Mouse (Mus musculus) myocyte (in vitro differentiated cells): ENCODE data around the gene Gfi1. TPM values are rescaled to one million over a fixed set of nuclear protein-coding genes. Genes with fewer than 3 reads are reported as not detected.

Source experiments
- H3K27me3 ChIP-seq: one replicate; pipeline ENCODE4 v1.6.1; 2011; ENCODE audit not compliant: control insufficient read depth, insufficient read depth, insufficient read length
- H3K36me3 ChIP-seq: one replicate; pipeline ENCODE4 v1.6.1; 2011; ENCODE audit not compliant: control insufficient read depth, insufficient read depth
- H3K4me2 ChIP-seq: one replicate; pipeline ENCODE4 v1.6.1; 2011; ENCODE audit warnings: low read depth, control low read depth
- H3K4me3 ChIP-seq: one replicate; pipeline ENCODE4 v1.5.1; 2011; ENCODE audit warnings: mild to moderate bottlenecking, control low read depth, moderate library complexity
- H3K79me2 ChIP-seq: one replicate; pipeline ENCODE4 v1.6.1; 2011; ENCODE audit not compliant: control insufficient read depth, insufficient read depth
- H3ac ChIP-seq: one replicate; pipeline ENCODE4 v1.6.1; 2011; ENCODE audit not compliant: control insufficient read depth, insufficient read length
- CEBPB ChIP-seq: IDR thresholded peaks from 2 replicates; pipeline ENCODE4 v1.6.1; 2011; ENCODE audit warnings: mild to moderate bottlenecking, moderate library complexity; ENCODE audit not compliant: poor library complexity, insufficient read depth, severe bottlenecking
- E2F4 ChIP-seq: IDR thresholded peaks from one replicate; pipeline ENCODE4 v1.6.1; 2011; ENCODE audit warnings: mild to moderate bottlenecking, control low read depth, moderate library complexity; ENCODE audit not compliant: insufficient read depth
- MAX ChIP-seq: IDR thresholded peaks from one replicate; pipeline ENCODE4 v1.6.1; 2011; ENCODE audit warnings: low read depth, mild to moderate bottlenecking, control low read depth
- MYOD1 ChIP-seq, 3 experiments: IDR thresholded peaks; one replicate each; pipeline ENCODE4 v1.6.1; 2011; ENCODE audit warnings: control low read depth in 2 of 3, low read depth in 2 of 3, mild to moderate bottlenecking in 2 of 3, moderate library complexity in 1 of 3; ENCODE audit not compliant: insufficient read length in 2 of 3, control insufficient read depth in 1 of 3
- MYOG ChIP-seq, 3 experiments: IDR thresholded peaks; one replicate each; pipeline ENCODE4 v1.6.1; 2011; ENCODE audit warnings: control low read depth in 2 of 3, low read depth in 2 of 3, mild to moderate bottlenecking in 2 of 3; ENCODE audit not compliant: insufficient read length in 2 of 3, control insufficient read depth in 1 of 3, insufficient read depth in 1 of 3
- POLR2A ChIP-seq: IDR thresholded peaks from one replicate; pipeline ENCODE4 v1.6.1; 2011; ENCODE audit warnings: low read depth, mild to moderate bottlenecking, control low read depth, moderate library complexity; ENCODE audit not compliant: insufficient read length
- POLR2AphosphoS2 ChIP-seq: IDR thresholded peaks from one replicate; pipeline ENCODE4 v1.6.1; 2011; ENCODE audit warnings: low read depth, control low read depth; ENCODE audit not compliant: insufficient read length
- REST ChIP-seq: IDR thresholded peaks from one replicate; pipeline ENCODE4 v1.6.1; 2011; ENCODE audit warnings: mild to moderate bottlenecking, control low read depth, moderate library complexity; ENCODE audit not compliant: insufficient read depth, insufficient read length
- SRF ChIP-seq: IDR thresholded peaks from one replicate; pipeline ENCODE4 v1.6.1; 2011; ENCODE audit warnings: low read depth; ENCODE audit not compliant: control insufficient read depth, insufficient read length
- TCF12 ChIP-seq: IDR thresholded peaks from one replicate; pipeline ENCODE4 v1.6.1; 2011; ENCODE audit warnings: mild to moderate bottlenecking, control low read depth; ENCODE audit not compliant: poor library complexity, insufficient read depth, severe bottlenecking
- TCF3 ChIP-seq: IDR thresholded peaks from one replicate; pipeline ENCODE4 v1.6.1; 2011; ENCODE audit warnings: low read depth, control low read depth; ENCODE audit not compliant: insufficient read length
- USF1 ChIP-seq: IDR thresholded peaks from one replicate; pipeline ENCODE4 v1.6.1; 2011; ENCODE audit warnings: low read depth, mild to moderate bottlenecking, control low read depth, moderate library complexity
- polyA plus RNA-seq: library from polyadenylated mRNA; unstranded; fragments of >200 nt; fragmentation: generic; extraction: Trizol; gene quantifications from one replicate; pipeline ENCODE4 v1.2.1, GENCODE M21; 2012; ENCODE audit warnings: missing spikeins

Gfi1 gene
- polyA plus RNA-seq, 1 experiment: 0.78 TPM

DNA sequence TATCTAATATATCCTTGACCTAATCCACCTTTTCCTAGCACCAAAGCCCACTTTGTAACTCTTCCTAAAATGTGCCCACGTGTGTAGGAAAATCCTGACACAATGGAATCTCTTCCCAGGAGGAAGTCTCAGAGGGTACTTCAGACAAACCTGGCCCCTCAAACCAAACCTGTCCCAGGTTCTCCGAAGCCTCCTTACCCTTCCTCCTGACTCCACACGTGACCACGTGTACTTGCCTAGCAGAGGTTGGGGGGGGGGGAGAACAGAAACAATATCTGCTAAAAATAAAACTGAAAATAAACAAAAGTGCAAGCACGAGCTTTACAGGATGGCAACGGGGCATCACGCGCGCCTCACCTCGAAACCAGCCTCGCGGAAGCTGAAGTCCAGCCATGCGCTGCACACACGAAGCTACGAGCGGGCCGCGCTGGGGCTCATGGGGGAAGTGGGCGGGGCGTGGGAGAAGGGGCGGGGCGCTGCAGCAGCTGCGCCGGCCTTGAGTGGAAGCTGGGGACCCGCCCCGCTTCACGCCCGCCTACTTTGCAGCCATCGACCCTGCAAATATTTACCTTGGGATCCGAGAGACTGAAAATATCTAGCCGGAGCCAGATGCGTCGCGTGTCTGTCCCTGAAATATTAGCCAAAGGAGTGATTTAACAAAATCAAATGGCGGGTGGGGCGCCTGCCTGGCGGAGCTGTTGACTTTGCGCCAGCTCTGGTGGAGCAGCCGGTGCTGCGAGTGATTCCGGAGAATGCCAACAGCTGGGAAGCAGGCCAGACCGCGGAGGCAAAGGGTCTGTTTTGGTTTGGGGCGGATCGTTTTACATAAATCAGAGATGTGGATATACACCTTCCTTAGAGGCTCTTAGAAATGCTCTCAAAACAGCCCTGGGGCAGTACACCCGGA is 38.0 kb downstream of the Gfi1 start:
- peak overlapping the region; percentile 28 for H3K4me3 ChIP-seq
- H3K4me2 ChIP-seq: peak overlapping the region; percentile 78
- H3K27me3 ChIP-seq: no peaks in the 10 kb centered on the region
- H3ac ChIP-seq: no peak overlapping the region
- H3K79me2 ChIP-seq: no peaks in the 10 kb centered on the region
- TF ChIP-seq POLR2A (peak; percentile 64), POLR2AphosphoS2 (no peak), TCF3 (no peak), SRF (no peak), MAX (peak; percentile 77), USF1 (no peak), TCF12 (no peak), E2F4 (no peak), MYOD1 (IDR thresholded peaks at IDR 0.05; ENCODE audit: control insufficient read depth in 1 of 3, insufficient read length in 2 of 3, low read depth in 2 of 3) (peak in 2 of 3 experiments; percentile 21 to 87), CEBPB (no peak), REST (no peak), MYOG (IDR thresholded peaks at IDR 0.05; ENCODE audit: control insufficient read depth in 1 of 3, insufficient read depth in 1 of 3, insufficient read length in 2 of 3, low read depth in 2 of 3) (peak; percentile 22 to 71 (median 31))
- no peaks in the 10 kb centered on the region for H3K36me3 ChIP-seq

DNA sequence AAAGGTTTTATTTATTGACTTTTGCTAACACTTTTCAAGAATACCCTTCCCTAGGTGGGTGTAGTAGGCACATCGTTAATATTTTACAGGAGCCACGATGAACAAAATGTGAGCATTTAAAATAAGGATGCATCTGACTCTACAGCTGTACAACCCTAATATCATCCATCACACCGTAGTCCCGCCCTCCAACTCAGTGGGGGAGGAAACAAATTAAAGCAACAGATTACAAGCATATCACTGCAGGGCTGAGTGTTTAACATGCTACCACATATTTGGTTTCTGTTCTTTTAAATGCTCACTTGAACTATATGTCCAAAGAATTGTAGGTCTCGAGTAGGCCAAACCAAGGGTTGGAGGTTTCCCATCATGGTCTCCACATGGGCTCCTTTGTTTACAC is 38.7 kb downstream of the Gfi1 start:
- peak overlapping the region; percentile 78 for H3K4me2 ChIP-seq
- no peaks in the 10 kb centered on the region for H3K27me3 ChIP-seq
- TF ChIP-seq TCF12 (no peak), MYOG (IDR thresholded peaks at IDR 0.05; ENCODE audit: control insufficient read depth in 1 of 3, insufficient read depth in 1 of 3, insufficient read length in 2 of 3, low read depth in 2 of 3) (no peak), TCF3 (no peak), MYOD1 (IDR thresholded peaks at IDR 0.05; ENCODE audit: control insufficient read depth in 1 of 3, insufficient read length in 2 of 3, low read depth in 2 of 3) (no peak)
- no peak overlapping the region for H3K4me3 ChIP-seq
- H3K36me3 ChIP-seq: no peaks in the 10 kb centered on the region
- no peaks in the 10 kb centered on the region for H3K79me2 ChIP-seq
- H3ac ChIP-seq: no peak overlapping the region

DNA sequence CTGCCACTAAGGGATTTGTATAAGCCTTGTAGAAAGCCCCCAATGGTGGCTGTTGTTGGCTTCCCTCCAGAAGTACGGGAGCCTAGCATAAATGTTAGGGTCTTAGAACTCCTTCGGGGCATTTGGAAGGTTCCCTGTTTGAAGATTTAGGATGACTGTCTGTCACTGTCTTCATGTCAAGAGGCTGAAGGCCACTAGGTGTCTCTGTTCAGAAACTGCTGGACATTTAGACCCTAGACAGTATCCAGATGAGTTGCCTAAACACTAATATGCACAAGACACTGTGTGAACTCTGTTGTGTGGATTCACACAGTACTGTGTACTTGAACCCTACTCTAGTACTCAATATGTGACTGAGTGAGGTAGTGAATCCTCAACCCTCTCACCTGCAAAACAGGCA is 41.5 kb downstream of the Gfi1 start:
- Histone ChIP-seq H3ac (no peak overlapping the region), H3K36me3 (no peaks in the 10 kb centered on the region), H3K79me2 (no peaks in the 10 kb centered on the region), H3K4me2 (no peak overlapping the region), H3K4me3 (no peak overlapping the region), H3K27me3 (no peaks in the 10 kb centered on the region)
- TF ChIP-seq POLR2AphosphoS2 (no peak), E2F4 (no peak), REST (no peak), POLR2A (no peak), SRF (no peak), MAX (no peak), CEBPB (no peak), MYOG (IDR thresholded peaks at IDR 0.05; ENCODE audit: control insufficient read depth in 1 of 3, insufficient read depth in 1 of 3, insufficient read length in 2 of 3, low read depth in 2 of 3) (no peak), USF1 (no peak), MYOD1 (IDR thresholded peaks at IDR 0.05; ENCODE audit: control insufficient read depth in 1 of 3, insufficient read length in 2 of 3, low read depth in 2 of 3) (no peak), TCF12 (no peak), TCF3 (no peak)

DNA sequence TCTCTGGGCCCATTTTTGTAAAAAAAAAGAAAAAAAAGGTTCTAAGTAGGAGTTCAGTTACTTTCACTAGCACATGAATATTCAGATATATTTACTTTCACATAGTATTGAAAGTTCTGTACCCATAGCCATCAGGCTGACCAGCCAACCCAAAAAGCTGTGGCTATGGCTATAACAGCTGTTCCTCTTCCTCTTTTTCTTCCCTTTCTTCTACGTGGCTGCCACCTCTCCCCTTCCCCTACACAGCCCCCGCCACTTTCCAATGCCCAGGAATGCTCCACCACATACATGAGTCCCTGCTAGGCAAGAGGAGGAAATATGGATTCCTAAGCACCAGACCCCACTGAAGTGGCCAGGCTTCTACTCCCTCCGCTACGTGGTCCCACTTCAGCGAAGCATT is 44.5 kb downstream of the Gfi1 start:
- Histone ChIP-seq H3K79me2 (no peaks in the 10 kb centered on the region), H3K4me2 (no peak overlapping the region), H3K27me3 (no peaks in the 10 kb centered on the region), H3ac (no peak overlapping the region), H3K36me3 (no peaks in the 10 kb centered on the region), H3K4me3 (no peak overlapping the region)
- no peak for TF ChIP-seq E2F4
- TF ChIP-seq MYOG (IDR thresholded peaks at IDR 0.05; ENCODE audit: control insufficient read depth in 1 of 3, insufficient read depth in 1 of 3, insufficient read length in 2 of 3, low read depth in 2 of 3): no peak
- no peak for TF ChIP-seq REST
- no peak for TF ChIP-seq TCF12
- no peak for TF ChIP-seq MAX
- TF ChIP-seq MYOD1 (IDR thresholded peaks at IDR 0.05; ENCODE audit: control insufficient read depth in 1 of 3, insufficient read length in 2 of 3, low read depth in 2 of 3): no peak
- no peak for TF ChIP-seq USF1
- no peak for TF ChIP-seq POLR2A
- no peak for TF ChIP-seq POLR2AphosphoS2
- no peak for TF ChIP-seq TCF3
- TF ChIP-seq CEBPB: no peak
- no peak for TF ChIP-seq SRF
